Mouse (Mus musculus) kidney, adult 8-10 months (tissue): ENCODE results near the gene Pitpna.

Experiments used
- DNase-seq, 2 experiments: peaks; one replicate each; pipeline ENCODE4 v3.0.0; 2022

The Pitpna gene

DNA sequence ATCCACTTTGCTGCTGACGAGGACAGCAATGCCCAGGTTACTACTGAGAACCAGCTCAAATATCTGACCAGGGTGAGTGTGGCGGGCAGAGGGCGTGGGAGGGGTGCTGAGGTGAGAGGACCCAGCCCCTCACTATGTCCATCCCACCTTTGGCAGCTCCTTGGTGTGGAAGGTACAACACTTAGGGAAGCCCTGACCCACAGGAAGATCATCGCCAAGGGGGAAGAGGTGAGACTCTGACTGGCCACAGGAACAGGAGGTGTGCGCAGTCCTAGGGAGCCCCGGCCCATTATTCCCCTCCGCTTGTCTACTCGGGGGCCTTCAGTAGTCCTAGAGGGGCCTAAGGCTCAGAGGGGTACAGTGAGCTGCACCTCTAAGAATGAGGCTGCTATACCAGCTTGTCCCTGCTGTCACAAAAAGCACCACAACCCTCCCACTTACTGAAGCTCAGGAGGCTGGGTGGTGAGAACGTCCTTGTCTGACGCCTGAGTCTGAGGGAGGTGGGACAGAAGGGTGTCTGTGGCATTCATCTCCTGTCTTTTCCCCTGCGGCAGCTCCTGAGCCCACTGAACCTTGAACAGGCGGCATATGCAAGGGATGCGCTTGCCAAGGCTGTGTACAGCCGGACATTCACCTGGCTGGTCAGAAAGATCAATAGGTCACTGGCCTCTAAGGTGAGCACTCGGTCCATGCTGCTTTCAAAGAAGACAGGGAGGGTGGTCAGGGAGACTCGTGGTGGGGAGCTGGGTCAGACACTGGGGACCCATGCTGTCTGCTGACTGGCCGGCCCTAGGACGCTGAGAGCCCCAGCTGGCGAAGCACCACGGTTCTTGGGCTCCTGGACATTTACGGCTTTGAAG, 73.3 kb downstream of the Pitpna start:
- no peak for DNase-seq

DNA sequence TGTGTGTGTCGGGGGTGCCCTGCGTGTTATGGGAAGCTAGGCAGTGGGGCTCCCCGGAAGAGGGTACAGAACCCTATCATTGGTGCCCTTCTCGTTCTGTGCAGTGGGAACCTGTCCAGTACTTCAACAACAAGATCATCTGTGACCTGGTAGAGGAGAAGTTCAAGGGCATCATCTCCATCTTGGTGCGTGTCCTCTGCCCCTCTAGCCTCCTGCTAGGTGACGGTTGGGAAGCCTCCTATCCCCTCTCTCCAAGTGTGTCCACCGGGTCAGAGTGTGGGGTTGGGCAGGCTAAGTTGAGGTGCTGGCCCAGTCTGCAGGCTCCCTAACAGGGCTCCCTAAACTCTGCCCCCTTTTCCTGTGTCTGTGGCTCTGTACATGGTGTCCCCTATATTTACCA, 74.2 kb downstream of the Pitpna start:
- no peak for DNase-seq

DNA sequence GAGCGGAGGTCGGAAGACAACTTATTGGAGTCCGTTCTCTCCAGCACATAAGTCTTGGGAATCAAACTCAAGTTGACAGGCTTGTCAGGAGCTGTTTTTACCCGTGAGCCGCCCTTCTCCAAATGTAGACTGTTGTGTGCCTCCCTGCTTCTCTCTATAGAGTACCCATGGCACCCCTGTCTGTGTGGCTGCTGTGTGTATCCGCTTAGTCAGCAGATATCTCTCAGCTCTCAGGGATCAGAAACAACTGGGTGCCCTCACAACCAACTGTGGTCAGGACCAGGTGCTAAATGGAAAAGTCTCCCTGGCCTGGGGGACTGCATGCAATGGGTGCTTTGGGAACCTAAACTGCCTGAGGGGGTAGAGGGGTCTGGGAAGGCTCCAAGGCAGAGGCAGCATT, 78.4 kb downstream of the Pitpna start:
- DNase-seq = no peak

DNA sequence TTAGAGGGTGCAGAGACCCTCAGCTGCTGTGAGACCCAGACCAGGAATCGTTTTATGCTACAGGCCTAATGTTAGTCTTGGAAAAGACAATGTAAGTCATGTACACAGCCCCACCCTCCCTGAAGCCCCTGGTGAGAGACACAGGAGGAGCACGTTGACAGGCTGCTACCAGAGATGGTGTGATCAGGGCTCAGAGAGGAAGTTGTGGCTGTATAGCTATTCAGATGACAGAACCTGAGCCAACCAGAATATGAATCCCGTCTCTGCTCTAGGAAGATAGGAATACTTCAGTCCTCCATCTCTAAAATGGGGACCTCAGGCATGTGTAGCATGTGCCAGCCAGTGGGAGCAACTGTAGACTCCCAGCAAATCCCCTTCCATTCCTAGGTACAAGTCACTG, 80.7 kb downstream of the Pitpna start:
- no peak for DNase-seq

DNA sequence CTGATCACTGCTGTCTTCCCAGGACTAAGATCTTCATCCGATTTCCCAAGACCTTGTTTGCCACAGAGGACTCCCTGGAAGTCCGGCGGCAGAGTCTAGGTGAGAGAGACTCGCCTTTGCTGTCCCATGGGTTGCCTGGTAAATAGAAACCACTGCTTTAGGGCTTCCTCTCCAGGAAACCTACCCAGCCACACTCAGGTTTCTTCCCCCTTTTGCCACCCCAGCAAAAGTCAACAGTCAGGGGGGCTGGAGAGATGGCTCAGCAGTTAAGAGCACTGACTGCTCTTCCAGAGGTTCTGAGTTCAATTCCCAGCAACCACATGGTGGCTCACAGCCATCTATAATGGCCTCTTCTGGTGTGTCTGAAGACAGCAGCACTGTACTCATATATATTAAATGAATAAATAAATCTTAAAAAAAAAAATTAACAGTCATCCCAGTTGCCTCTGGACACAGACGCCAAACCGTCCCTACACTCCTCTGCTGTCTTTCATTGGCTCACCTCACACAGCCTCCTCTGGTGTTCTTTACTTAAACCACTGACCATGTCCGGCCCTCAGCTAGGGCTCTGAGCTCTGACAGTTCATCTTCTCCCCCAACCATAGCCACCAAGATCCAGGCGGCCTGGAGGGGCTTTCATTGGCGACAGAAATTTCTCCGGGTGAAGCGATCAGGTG, 81.4 kb downstream of the Pitpna start:
- no peak for DNase-seq

DNA sequence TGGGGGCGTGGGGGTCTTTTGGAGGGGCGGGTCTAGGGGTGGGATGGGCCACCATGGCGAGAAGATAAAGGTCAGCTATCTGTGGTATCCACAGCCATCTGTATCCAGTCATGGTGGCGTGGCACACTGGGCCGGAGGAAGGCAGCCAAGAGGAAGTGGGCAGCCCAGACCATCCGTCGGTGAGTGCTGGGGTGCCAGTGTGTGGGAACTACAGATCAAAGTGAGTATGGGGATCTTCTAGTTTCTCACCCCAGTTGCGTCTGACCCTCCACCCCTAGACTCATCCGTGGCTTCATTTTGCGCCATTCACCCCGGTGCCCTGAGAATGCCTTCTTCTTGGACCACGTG, 81.9 kb downstream of the Pitpna start:
- DNase-seq = no peak

DNA sequence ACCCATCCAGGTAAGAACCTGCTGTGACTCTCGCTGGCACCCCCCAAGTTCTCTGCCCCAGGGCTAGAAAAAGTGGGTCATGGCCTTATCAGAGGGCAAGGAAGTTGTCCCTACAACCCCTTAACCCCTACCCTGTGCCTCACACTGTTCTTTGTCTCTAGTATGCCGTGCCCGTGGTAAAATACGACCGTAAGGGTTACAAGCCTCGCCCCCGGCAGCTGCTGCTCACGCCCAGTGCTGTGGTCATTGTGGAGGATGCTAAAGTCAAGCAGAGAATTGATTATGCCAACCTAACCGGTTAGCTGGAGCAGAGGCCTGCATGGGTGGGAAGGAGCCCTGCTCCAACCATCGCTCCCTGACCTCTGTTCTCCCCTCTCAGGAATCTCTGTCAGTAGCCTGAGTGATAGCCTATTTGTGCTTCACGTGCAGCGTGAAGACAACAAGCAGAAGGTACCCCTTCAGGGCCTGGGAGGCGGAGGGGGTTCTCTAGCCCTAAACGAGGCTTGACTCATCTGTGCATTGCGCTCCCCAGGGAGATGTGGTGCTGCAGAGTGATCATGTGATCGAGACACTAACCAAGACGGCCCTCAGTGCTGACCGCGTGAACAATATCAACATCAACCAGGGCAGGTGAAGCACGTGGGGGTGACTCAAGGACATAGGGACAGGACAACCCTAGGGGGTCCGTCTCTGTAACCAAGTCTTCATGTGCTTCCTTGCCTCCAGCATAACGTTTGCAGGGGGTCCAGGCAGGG, 83.7 kb downstream of the Pitpna start:
- DNase-seq = no peak

DNA sequence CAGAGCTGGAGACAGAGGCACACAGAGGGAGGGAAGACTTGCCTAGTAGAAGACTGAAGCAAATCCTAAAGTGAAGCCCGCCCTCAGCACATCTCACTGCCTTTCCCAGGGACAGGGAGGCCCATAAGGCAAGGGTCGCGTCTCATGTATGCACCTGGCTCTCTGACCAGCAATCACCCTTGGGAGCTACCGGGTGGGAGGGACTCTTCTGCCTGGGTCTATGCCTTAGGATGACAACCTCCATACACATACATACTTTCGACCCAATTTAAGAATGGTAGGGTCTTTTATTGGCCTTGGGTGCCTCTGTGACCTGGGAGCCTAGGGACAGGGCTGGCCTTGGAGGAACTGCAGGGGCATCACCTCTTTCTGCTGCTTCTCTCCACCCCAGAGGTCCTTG, 85.5 kb downstream of the Pitpna start:
- DNase-seq = no peak

DNA sequence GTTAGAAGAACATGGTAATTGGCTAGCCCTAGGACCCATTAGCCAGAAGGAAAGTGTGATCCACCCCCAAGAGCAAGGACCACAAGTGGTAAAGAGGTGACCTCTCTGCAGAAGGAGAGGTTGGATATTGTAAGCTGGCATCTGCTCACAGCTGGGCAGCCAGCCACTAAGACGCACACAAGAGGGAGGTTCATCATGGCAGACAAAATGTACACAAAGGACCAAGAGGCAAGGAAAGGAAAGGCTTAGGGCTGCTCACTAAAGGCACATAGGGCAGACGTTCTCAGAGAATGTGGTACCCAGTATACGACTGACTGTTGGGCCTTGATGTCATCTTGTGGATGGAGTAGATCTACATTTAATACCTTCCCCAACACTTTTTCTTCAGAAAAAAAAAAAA, 87.0 kb downstream of the Pitpna start:
- DNase-seq = no peak

DNA sequence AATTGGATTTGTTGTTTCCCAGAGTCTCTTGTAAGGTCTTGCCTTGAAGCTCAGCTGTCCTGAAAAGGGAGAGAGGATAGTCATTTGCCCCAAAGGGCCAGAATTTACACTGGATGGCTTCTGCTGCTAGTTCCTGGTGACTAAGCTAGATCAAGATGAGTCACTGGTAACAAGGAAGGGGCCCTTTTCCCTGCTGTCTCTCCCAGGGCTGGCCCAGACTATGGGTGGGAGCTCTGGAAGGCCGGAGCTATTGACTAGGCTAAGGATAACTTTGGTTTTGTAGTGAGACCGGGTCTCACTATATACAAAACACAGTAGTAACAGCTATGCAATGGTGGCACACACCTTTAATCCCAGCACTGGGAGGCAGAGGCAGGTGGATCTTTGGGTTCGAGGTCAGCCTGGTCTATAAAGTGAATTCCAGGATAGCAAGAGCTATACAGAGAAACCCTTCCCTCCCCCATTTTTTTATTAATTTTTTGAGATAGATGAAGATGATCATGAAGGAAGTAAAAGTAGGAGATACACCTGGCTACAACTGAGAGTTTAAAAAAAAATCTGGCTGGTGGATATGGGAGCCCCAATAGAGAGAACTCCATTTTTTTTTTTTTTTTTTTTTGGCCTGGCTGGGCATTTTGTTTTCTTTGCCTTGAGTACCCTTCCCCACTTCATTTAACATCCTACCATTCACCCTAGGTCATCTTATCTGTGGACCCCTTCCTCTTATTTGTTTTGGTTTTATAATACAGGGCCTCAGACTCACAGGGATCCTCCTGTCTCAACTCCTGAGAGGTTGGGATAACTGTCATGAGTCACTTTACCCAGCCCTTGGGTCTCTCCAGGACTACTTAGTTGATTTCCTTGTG, 90.2 kb downstream of the Pitpna start:
- no peak for DNase-seq
